Mouse (Mus musculus) lung, embryonic 14.5 days (tissue): ENCODE results near the gene Shc2. TPM values are rescaled to one million over a fixed set of nuclear protein-coding genes. Genes with fewer than 3 reads are reported as not detected.

Experiments
- ATAC-seq: fragments of 200-750 bp; cut with Nextera tagmentation; 2 replicates; pipeline ENCODE4 v1.8.0; 2017; ENCODE audit warnings: mild to moderate bottlenecking, moderate TSS enrichment, moderate library complexity; ENCODE audit not compliant: insufficient read depth
- DNase-seq: peaks from one replicate; pipeline ENCODE4 v3.0.0-alpha.2; 2015
- H3K27ac ChIP-seq: fragments of 300-500 bp; sonication (generic); 2 replicates; pipeline ENCODE4 v1.5.1; 2014; ENCODE audit warnings: low read depth, mild to moderate bottlenecking, moderate library complexity
- H3K27me3 ChIP-seq: fragments of 300-500 bp; sonication (generic); 2 replicates; pipeline ENCODE4 v1.6.1; 2014; ENCODE audit warnings: low read length, control low read depth; ENCODE audit not compliant: insufficient read depth
- H3K36me3 ChIP-seq: fragments of 300-500 bp; sonication (generic); 2 replicates; pipeline ENCODE4 v1.6.1; 2014; ENCODE audit warnings: control low read depth; ENCODE audit not compliant: insufficient read depth
- H3K4me1 ChIP-seq: fragments of 300-500 bp; sonication (generic); 2 replicates; pipeline ENCODE4 v1.6.1; 2014; ENCODE audit warnings: antibody characterized with exemption, control low read depth; ENCODE audit not compliant: insufficient read depth
- H3K4me2 ChIP-seq: fragments of 300-500 bp; sonication (generic); 2 replicates; pipeline ENCODE4 v1.6.1; 2014; ENCODE audit warnings: mild to moderate bottlenecking
- H3K4me3 ChIP-seq: fragments of 300-500 bp; sonication (generic); 2 replicates; pipeline ENCODE4 v1.5.1; 2014; ENCODE audit warnings: low read depth, low read length
- H3K9ac ChIP-seq: fragments of 300-500 bp; sonication (generic); 2 replicates; pipeline ENCODE4 v1.6.1; 2014
- H3K9me3 ChIP-seq: fragments of 300-500 bp; sonication (generic); 2 replicates; pipeline ENCODE4 v1.6.1; 2016; ENCODE audit warnings: low read depth, low read length, control low read depth
- CTCF ChIP-seq: IDR thresholded peaks from 2 replicates; pipeline ENCODE4 v1.5.1; 2016; ENCODE audit warnings: antibody characterized with exemption, low read depth
- WGBS: fragments of 180-500 bp; shearing (Covaris S2); extraction: QIAGEN DNeasy Blood & Tissue Kit; methylation state at CpG from one replicate; pipeline ENCODE4 v1.1.7; 2014; 5-methylcytosine and 5-hydroxymethylcytosine counted together
- polyA plus RNA-seq: library from polyadenylated mRNA; unstranded; fragments of >200 nt; fragmentation: Nextera tagmentation; extraction: Ambion mirVana; gene quantifications from 2 replicates; pipeline ENCODE4 v1.2.1, GENCODE M21; 2014

The Shc2 gene
- polyA plus RNA-seq, 1 experiment from 2014 or later = 7.1 TPM

DNA sequence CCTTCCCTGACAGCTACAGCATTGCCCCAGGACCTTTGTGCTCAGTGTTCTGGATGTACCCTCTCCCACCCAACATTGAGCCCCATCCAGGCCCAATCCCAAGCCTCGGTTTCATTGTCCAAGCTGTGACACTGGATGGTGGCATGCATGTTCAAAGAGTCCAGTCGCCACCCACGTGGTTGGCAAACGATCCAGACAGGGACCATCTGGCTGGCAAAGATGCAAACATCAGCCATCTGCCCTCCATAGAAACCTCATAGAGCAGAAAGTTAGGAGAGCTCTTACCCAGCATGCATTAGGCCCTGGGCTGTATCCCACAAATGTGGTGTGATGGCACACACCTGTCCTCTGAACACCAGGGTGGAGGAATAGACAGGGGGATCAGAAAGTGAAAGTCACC lies 6.3 kb downstream of the Shc2 start:
- Histone ChIP-seq H3K27ac (no peak overlapping the region), H3K9ac (no peak overlapping the region), H3K9me3 (no peaks in the 10 kb centered on the region), H3K27me3 (no peaks in the 10 kb centered on the region), H3K4me3 (no peak overlapping the region), H3K4me2 (no peak overlapping the region), H3K36me3 (no peaks in the 10 kb centered on the region), H3K4me1 (no peaks in the 10 kb centered on the region)
- WGBS = 84% methylated on average over 4 of the region's 4 CpGs
- ATAC-seq (no peak), DNase-seq (no peak)
- TF ChIP-seq CTCF = no peak

- Histone ChIP-seq H3K9ac (no peak overlapping the region), H3K27me3 (no peaks in the 10 kb centered on the region), H3K4me1 (no peaks in the 10 kb centered on the region), H3K36me3 (no peaks in the 10 kb centered on the region), H3K27ac (no peak overlapping the region), H3K9me3 (no peaks in the 10 kb centered on the region), H3K4me3 (no peak overlapping the region), H3K4me2 (no peak overlapping the region)
- DNase-seq (no peak), ATAC-seq (no peak)
- no peak for TF ChIP-seq CTCF
- WGBS = 84% methylated on average over 5 of the region's 5 CpGs
Observed at GRCm38 (mm10) chr10:79628377-79628776, 9.3 kb downstream of the Shc2 start.

- ATAC-seq (no peak), DNase-seq (no peak)
- Histone ChIP-seq H3K36me3 (no peaks in the 10 kb centered on the region), H3K9me3 (no peaks in the 10 kb centered on the region), H3K27me3 (no peaks in the 10 kb centered on the region), H3K4me3 (no peak overlapping the region), H3K9ac (no peak overlapping the region), H3K4me1 (no peaks in the 10 kb centered on the region), H3K4me2 (no peak overlapping the region), H3K27ac (no peak overlapping the region)
- no peak for TF ChIP-seq CTCF
- 69% methylated on average over 10 of the region's 10 CpGs for WGBS
Observed at GRCm38 (mm10) chr10:79626156-79626555, 11.6 kb downstream of the Shc2 start.

GRCm38 (mm10) chr10:79625398-79625797 lies 12.3 kb downstream of the Shc2 start:
- Histone ChIP-seq H3K4me1 (no peaks in the 10 kb centered on the region), H3K4me3 (no peak overlapping the region), H3K9ac (no peak overlapping the region), H3K27ac (no peak overlapping the region), H3K9me3 (no peaks in the 10 kb centered on the region), H3K4me2 (no peak overlapping the region), H3K36me3 (no peaks in the 10 kb centered on the region), H3K27me3 (no peaks in the 10 kb centered on the region)
- no peak for DNase-seq
- no peak for TF ChIP-seq CTCF
- 60% methylated on average over 9 of the region's 9 CpGs for WGBS
- no peak for ATAC-seq

DNA sequence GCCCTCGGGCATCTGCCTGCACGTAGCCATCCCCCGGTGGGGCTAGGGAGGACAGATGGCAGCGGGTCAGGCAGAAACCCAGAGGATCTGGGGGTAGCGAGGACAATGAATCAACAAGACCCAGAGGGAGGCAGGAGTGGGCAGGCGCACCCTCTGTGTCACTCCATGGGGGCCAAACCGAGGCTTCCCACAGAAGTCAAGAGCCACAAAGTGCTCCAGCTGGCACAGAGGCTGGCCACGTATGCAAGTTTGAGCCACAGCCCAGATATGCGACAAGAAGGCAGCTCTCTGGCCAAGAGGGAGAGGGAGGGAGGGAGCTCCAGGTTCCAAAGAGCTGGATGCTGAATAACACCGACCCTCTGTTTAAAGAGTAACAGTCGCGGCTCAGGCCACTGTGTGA lies 13.8 kb downstream of the Shc2 start:
- no peak for TF ChIP-seq CTCF
- H3K4me2 ChIP-seq = no peak overlapping the region
- no peaks in the 10 kb centered on the region for H3K4me1 ChIP-seq
- H3K4me3 ChIP-seq = no peak overlapping the region
- no peak overlapping the region for H3K27ac ChIP-seq
- WGBS = 59% methylated on average over 12 of the region's 12 CpGs
- ATAC-seq (no peak), DNase-seq (no peak)
- H3K36me3 ChIP-seq = no peaks in the 10 kb centered on the region
- H3K27me3 ChIP-seq = no peaks in the 10 kb centered on the region
- no peak overlapping the region for H3K9ac ChIP-seq
- no peaks in the 10 kb centered on the region for H3K9me3 ChIP-seq

- TF ChIP-seq CTCF = no peak
- ATAC-seq = no peak
- H3K9me3 ChIP-seq = no peaks in the 10 kb centered on the region
- H3K36me3 ChIP-seq = no peaks in the 10 kb centered on the region
- no peak overlapping the region for H3K4me2 ChIP-seq
- no peak overlapping the region for H3K9ac ChIP-seq
- no peak overlapping the region for H3K27ac ChIP-seq
- peaks cover 23% of the 10 kb centered on the region for H3K27me3 ChIP-seq
- WGBS = 87% methylated on average over 5 of the region's 5 CpGs
- H3K4me1 ChIP-seq = no peaks in the 10 kb centered on the region; the same call in 1 of the 2 replicates
- no peak overlapping the region for H3K4me3 ChIP-seq
- DNase-seq = no peak
Observed at GRCm38 (mm10) chr10:79616376-79616775, 21.3 kb downstream of the Shc2 start.

DNA sequence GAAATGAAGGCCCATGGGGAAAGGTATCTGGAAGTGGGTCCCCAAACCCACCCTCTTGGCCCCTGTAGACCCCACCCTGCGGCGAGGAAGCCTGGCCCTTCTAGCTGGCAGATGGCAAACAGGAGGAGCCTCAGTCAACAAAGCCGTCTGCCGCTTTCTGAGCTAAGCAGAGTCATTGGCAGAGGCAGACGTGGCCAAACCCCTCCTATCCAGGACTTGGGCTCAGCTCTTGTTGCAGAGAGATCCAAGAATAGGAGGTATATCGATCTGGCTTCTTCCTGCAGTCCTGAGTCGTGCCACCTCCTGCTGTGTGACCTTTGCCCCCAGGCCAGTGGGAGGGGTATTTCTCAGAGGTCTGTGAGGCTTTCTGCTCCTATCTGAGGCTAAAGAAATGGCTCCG lies 21.9 kb downstream of the Shc2 start:
- H3K9ac ChIP-seq = no peak overlapping the region
- TF ChIP-seq CTCF = no peak
- H3K4me3 ChIP-seq = no peak overlapping the region
- H3K4me2 ChIP-seq = no peak overlapping the region
- no peaks in the 10 kb centered on the region for H3K9me3 ChIP-seq
- no peaks in the 10 kb centered on the region for H3K36me3 ChIP-seq
- no peaks in the 10 kb centered on the region; the same call in 1 of the 2 replicates for H3K4me1 ChIP-seq
- ATAC-seq (no peak), DNase-seq (no peak)
- H3K27me3 ChIP-seq = peaks cover 25% of the 10 kb centered on the region
- WGBS = 12% methylated on average over 8 of the region's 8 CpGs
- H3K27ac ChIP-seq = no peak overlapping the region

- Histone ChIP-seq H3K4me2 (peak overlapping the region; percentile 94), H3K27ac (no peak overlapping the region), H3K9ac (no peak overlapping the region), H3K27me3 (peaks cover 25% of the 10 kb centered on the region), H3K4me3 (no peak overlapping the region), H3K36me3 (no peaks in the 10 kb centered on the region), H3K4me1 (no peaks in the 10 kb centered on the region; the same call in 1 of the 2 replicates), H3K9me3 (no peaks in the 10 kb centered on the region)
- DNase-seq = no peak
- peak; percentile 59; the same call in 1 of the 2 replicates for ATAC-seq
- WGBS = 69% methylated on average over 1 of the region's 1 CpGs
- no peak for TF ChIP-seq CTCF
Observed at GRCm38 (mm10) chr10:79614305-79614643, 23.4 kb downstream of the Shc2 start.
